Mouse (Mus musculus) gastrocnemius, adult 2 months (tissue): ENCODE results near the gene Sap30bp. TPM values are rescaled to one million over a fixed set of nuclear protein-coding genes. Genes with fewer than 3 reads are reported as not detected.

ENCODE experiments used
- DNase-seq: peaks from one replicate; pipeline ENCODE4 v3.0.0; 2022
- H3K27ac ChIP-seq: fragments of 200-600 bp; 2 replicates; pipeline ENCODE4 v1.8.1; 2022; ENCODE audit warnings: mild to moderate bottlenecking
- H3K4me3 ChIP-seq: fragments of 200-600 bp; 2 replicates; pipeline ENCODE4 v1.8.1; 2022; ENCODE audit warnings: mild to moderate bottlenecking, moderate library complexity
- CTCF ChIP-seq: fragments of 200-600 bp; IDR thresholded peaks from 2 replicates; pipeline ENCODE4 v1.8.1; 2022; ENCODE audit warnings: antibody characterized with exemption, mild to moderate bottlenecking, moderate library complexity
- intact Hi-C: fragments of 180-260 bp; cut with DNase I; formaldehyde crosslinking; loops from one replicate; pipeline ENCODE4 v1.15.1; 2025
- long read RNA-seq, 2 experiments: library from polyadenylated mRNA; stranded (forward); transcript quantifications; one replicate each; pipeline ENCODE4 v2.0.0; 2021
- total RNA-seq, 2 experiments: library from RNA; stranded (reverse); gene quantifications; 2 replicates each; pipeline ENCODE4 v1.2.3; 2021

Sap30bp gene
- total RNA-seq = 10 to 100 TPM; 12.1 to 13.4 TPM
- long read RNA-seq, experiment 1, transcript Sap30bp-203 (11 exons, 3,654 nt) = major isoform, 15 of 19 reads
- long read RNA-seq, experiment 1, partial matches to known transcripts = 0 of 19 reads
- long read RNA-seq, experiment 1, other reads (novel, unspliced or antisense) = 4 of 19 reads
- long read RNA-seq, experiment 2, transcript Sap30bp-203 (11 exons, 3,654 nt) = major isoform, 20 of 26 reads
- long read RNA-seq, experiment 2, partial matches to known transcripts = 2 of 26 reads
- long read RNA-seq, experiment 2, other reads (novel, unspliced or antisense) = 4 of 26 reads

GRCm38 (mm10) chr11:115933108-115933746, at the start of gene Sap30bp, which contains the start of gene Recql5:
Gene Sap30bp (plus strand): TSS chr11:115933282.
Gene Recql5 (minus strand): TSS chr11:115933477.
- no peak for TF ChIP-seq CTCF
- Histone ChIP-seq H3K27ac (peak within 1 kb of the TSS; percentile 91), H3K4me3 (peak within 1 kb of the TSS; percentile 100)
- DNase-seq = peak; percentile 97
- intact Hi-C loops = no loop called here

DNA sequence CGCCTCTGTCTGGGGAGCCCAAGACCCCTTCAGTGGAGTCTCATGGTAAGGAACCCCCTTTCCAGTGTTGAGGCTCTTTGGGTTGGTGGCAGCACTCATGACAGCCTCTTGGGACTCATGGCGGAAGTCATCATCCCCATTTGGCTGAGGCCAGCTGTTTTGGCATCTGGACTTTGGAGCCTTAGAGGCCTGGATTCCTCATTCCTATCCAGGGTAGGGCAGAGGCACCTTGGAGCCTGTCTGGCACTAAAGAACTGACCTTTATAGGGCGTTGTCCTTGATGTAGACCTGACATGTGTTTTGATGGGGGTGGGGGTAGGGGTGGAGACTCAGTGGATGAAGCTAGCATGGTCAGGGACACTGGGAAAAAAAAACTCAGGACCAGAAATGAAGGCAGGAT, 48.7 kb upstream of the Sap30bp start:
- Histone ChIP-seq H3K27ac (no peak overlapping the region), H3K4me3 (no peak overlapping the region)
- no peak for DNase-seq
- intact Hi-C loops = no loop called here
- TF ChIP-seq CTCF = no peak

GRCm38 (mm10) chr11:115885281-115885680, 47.8 kb upstream of the Sap30bp start:
- Histone ChIP-seq H3K27ac (no peak overlapping the region), H3K4me3 (no peak overlapping the region)
- no peak for DNase-seq
- intact Hi-C loops = no loop called here
- TF ChIP-seq CTCF = no peak

DNA sequence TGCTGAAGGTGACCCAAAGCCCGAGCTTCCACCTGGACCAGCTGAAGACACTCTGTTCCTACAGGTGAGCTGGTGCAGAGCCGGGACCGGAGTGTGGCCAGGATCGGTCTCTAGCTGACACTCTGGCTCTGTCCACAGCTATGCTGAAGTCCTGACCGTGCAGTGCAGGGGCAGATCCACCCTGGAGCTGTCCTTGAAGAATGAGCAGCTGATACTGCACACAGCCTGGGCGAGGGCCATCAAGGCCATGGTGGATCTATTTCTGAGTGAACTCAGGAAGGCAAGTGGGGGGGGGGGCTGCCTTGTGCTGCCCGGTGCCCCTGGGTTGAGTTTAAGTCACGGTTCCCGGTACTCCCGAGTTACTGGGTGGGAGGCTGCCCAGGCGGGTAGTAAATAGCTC, 46.6 kb upstream of the Sap30bp start:
- TF ChIP-seq CTCF = no peak
- intact Hi-C loops = no loop called here
- Histone ChIP-seq H3K27ac (no peak overlapping the region), H3K4me3 (no peak overlapping the region)
- no peak for DNase-seq

- H3K27ac ChIP-seq = no peak overlapping the region
- intact Hi-C loops = no loop called here
- no peak for TF ChIP-seq CTCF
- no peak overlapping the region for H3K4me3 ChIP-seq
- DNase-seq = no peak
Observed at GRCm38 (mm10) chr11:115888020-115888419, 45.1 kb upstream of the Sap30bp start.

GRCm38 (mm10) chr11:115889159-115889558, 43.9 kb upstream of the Sap30bp start:
- DNase-seq = no peak
- H3K27ac ChIP-seq = no peak overlapping the region
- intact Hi-C loops = no loop called here

DNA sequence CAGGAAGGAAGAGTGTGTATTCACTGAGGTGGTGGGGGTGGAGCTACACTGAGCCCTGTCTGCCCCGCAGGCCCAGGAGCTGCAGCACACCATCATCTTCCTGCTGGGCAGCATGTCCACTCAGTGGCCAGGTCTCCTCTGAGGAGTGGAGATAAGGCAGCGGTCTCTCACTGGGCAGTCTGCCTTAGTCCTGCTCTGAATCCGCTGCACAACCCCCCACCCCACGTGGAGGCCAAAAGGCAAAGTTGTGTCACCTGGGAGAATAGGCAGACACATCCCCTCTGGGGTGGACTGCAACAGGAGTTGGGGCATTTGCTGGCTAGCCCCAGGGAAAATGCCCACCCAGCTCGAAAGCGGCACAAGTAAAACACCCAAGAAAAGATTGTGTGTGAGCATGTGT, 40.9 kb upstream of the Sap30bp start:
- no peak for TF ChIP-seq CTCF
- intact Hi-C loops = no loop called here
- DNase-seq = no peak
- no peak overlapping the region for H3K4me3 ChIP-seq
- no peak overlapping the region for H3K27ac ChIP-seq

More at GRCm38 (mm10) chr11:115889159-115889558, 43.9 kb upstream of the Sap30bp start:
- TF ChIP-seq CTCF = no peak
- H3K4me3 ChIP-seq = no peak overlapping the region

DNA sequence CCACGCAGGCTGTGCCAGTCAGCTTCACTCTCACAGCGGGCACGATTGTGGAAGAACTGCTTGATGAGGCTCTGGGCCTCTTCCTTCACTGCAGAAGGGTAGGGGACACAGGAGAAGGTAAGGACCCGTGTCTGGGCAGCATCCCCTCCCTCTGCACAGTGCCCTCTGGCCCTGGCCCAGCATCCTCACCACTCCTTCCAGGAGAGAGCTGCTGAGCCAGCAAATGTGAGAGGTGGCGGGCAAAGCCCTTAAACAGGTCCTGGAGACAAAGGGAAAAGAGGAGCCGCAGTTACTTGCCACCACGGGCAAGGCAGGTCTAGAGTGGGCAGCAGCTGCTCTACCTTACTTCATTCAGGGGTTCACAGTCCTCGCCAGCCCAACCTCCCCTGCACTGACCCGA, 40.0 kb upstream of the Sap30bp start:
- Histone ChIP-seq H3K27ac (no peak overlapping the region), H3K4me3 (no peak overlapping the region)
- TF ChIP-seq CTCF = no peak
- intact Hi-C loops = no loop called here
- DNase-seq = no peak

GRCm38 (mm10) chr11:115894755-115895520, 38.1 kb upstream of the Sap30bp start:
- no peak overlapping the region for H3K27ac ChIP-seq
- H3K4me3 ChIP-seq = no peak overlapping the region
- intact Hi-C loops = no loop called here
- no peak for DNase-seq
- TF ChIP-seq CTCF = peak; percentile 34

DNA sequence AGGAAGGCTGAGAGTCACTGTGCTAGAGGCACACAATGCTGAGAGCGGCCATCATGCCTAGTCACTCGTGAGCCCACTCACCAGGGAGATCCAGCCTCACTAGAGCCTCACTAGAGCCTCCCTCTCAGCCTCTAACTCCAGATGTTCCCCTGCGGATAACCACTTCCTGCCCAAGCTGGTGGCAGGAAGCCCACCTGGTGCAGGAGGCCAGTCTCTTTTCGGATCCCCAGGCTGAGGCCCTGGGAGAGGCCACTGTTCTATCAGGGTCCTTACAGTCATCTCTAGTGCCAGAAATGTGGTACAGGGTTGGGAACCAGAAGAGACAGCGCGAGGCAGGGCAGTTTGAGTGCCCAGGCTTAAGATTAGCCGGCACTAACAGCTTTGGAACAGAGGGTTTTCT, 34.6 kb upstream of the Sap30bp start:
- no peak for TF ChIP-seq CTCF
- intact Hi-C loops = no loop called here
- no peak for DNase-seq
- no peak overlapping the region for H3K27ac ChIP-seq
- no peak overlapping the region for H3K4me3 ChIP-seq

DNA sequence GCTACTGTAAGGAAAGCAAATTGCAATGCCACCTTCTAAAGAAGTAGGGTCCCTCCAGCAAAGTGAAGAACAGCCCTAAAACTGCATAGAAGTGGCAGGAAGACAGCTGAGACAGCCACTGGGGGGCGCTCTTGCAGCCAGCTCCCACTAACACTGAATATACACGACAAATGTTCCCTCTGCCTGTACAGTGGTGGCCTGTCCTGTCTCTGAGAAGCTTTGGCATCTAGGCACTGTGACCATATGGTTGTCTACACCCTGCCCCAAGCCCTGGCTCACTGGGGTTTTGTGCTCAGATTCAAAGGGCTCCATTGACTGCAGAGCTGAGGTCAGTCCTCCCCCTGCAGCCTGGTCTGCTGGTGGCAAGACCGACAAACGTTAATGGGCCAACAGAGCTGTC, 34.2 kb upstream of the Sap30bp start:
- intact Hi-C loops = no loop called here
- TF ChIP-seq CTCF = peak; percentile 64
- Histone ChIP-seq H3K4me3 (no peak overlapping the region), H3K27ac (no peak overlapping the region)
- peak; percentile 35 for DNase-seq

DNA sequence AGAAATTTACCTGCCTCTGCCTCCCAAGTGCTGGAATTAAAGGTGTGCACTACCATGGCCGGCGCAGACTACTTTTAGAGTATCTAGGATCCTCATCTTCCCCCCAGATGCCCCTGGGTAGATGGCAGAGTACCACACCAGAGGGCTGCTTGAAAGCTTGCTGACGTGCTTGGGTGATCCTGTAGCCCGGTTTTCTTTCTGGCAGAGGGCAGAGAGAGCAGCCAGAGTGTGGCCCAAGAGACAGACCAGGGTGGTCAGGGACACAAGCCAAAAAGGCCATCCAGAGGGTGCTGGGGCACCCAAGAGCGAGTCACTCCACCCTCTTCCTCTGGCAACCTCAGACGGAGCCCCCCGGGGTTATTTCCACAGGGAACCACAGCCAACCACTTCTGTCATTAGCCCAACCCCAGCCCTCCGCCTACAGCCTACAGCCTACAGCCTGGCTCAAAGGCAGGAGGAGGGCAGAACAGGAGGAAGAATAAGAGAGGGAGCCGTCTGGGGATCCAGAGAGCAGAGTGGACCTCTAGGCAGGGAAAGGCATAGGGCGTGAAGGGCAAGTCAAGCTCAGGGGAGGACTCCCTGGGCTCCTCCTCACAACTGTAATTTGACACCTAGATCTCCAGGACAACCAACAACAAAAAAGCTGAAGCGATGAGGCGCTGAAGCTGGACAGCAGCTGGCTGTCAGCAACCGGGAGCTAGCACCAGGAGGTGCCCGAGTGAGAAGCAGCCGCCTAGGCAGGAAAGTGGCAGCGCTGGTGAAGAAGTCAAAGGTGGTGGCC, 33.4 kb upstream of the Sap30bp start, which contains the start of gene Smim5:
Smim5 (plus strand) TSS at position 481 of the 781 bp plus-strand sequence.
- peak; percentile 76 for DNase-seq
- Histone ChIP-seq H3K4me3 (peak within 1 kb of the TSS; percentile 59), H3K27ac (peak within 1 kb of the TSS; percentile 80)
- intact Hi-C loops = no loop called here
- TF ChIP-seq CTCF = peak; percentile 25; the same call in 1 of the 2 replicates
